Mouse (Mus musculus): ENCODE measurements around the gene Timp3. TPM values are rescaled to one million over a fixed set of nuclear protein-coding genes. Genes with fewer than 3 reads are reported as not detected.
A peak's percentile ranks its signal among the peaks of the same experiment; 100 is the strongest.

Timp3 gene
- polyA plus RNA-seq, 1 experiment from 2014 or later, result 21.2 TPM

- Histone ChIP-seq H3K27ac (replicated peaks) (no peak overlapping the region), H3K27me3 (ENCODE audit: low read depth, poor library complexity, severe bottlenecking) (no peaks in the 10 kb centered on the region), H3K4me3 (no peak overlapping the region), H3K9me3 (replicated peaks) (no peaks in the 10 kb centered on the region), H3K4me1 (no peaks in the 10 kb centered on the region), H3K36me3 (no peaks in the 10 kb centered on the region)
- WGBS, result 90% methylated on average over 7 of the region's 7 CpGs
- no peak for DNase-seq (ENCODE audit: low spot score)
These were observed 20.5 kb upstream of the Timp3 start for GRCm38 (mm10) chr10:86279579-86280168.

GRCm38 (mm10) chr10:86281238-86281637 is 18.9 kb upstream of the Timp3 start:
- WGBS, result 87% methylated on average over 8 of the region's 8 CpGs
- H3K36me3 ChIP-seq, result no peaks in the 10 kb centered on the region
- no peak overlapping the region for H3K27ac ChIP-seq (replicated peaks)
- no peak overlapping the region for H3K4me3 ChIP-seq
- no peak for DNase-seq (ENCODE audit: low spot score)
- no peaks in the 10 kb centered on the region for H3K9me3 ChIP-seq (replicated peaks)
- no peaks in the 10 kb centered on the region for H3K4me1 ChIP-seq
- no peaks in the 10 kb centered on the region for H3K27me3 ChIP-seq (ENCODE audit: low read depth, poor library complexity, severe bottlenecking)

- DNase-seq (ENCODE audit: low spot score), result no peak
- no peak overlapping the region for H3K4me3 ChIP-seq
- WGBS, result 90% methylated on average over 7 of the region's 7 CpGs
- no peaks in the 10 kb centered on the region for H3K27me3 ChIP-seq (ENCODE audit: low read depth, poor library complexity, severe bottlenecking)
- no peaks in the 10 kb centered on the region for H3K36me3 ChIP-seq
- H3K9me3 ChIP-seq (replicated peaks), result no peaks in the 10 kb centered on the region
- no peaks in the 10 kb centered on the region for H3K4me1 ChIP-seq
- H3K27ac ChIP-seq (replicated peaks), result no peak overlapping the region
These were observed 13.7 kb upstream of the Timp3 start for GRCm38 (mm10) chr10:86286508-86286907.

GRCm38 (mm10) chr10:86290109-86290771 is 9.9 kb upstream of the Timp3 start:
- H3K36me3 ChIP-seq, result no peaks in the 10 kb centered on the region
- WGBS, result 87% methylated on average over 8 of the region's 8 CpGs
- DNase-seq (ENCODE audit: low spot score), result no peak
- H3K9me3 ChIP-seq (replicated peaks), result no peaks in the 10 kb centered on the region
- H3K27ac ChIP-seq (replicated peaks), result no peak overlapping the region
- peaks cover 7% of the 10 kb centered on the region for H3K4me1 ChIP-seq
- no peak overlapping the region for H3K4me3 ChIP-seq
- peaks cover 10% of the 10 kb centered on the region for H3K27me3 ChIP-seq (ENCODE audit: low read depth, poor library complexity, severe bottlenecking)

- H3K27me3 ChIP-seq (ENCODE audit: low read depth, poor library complexity, severe bottlenecking), result peaks cover 42% of the 10 kb centered on the region
- H3K27ac ChIP-seq (replicated peaks), result no peak overlapping the region
- no peaks in the 10 kb centered on the region for H3K36me3 ChIP-seq
- DNase-seq (ENCODE audit: low spot score), result no peak
- H3K4me1 ChIP-seq, result peaks cover 24% of the 10 kb centered on the region
- 79% methylated on average over 1 of the region's 1 CpGs for WGBS
- no peaks in the 10 kb centered on the region for H3K9me3 ChIP-seq (replicated peaks)
- H3K4me3 ChIP-seq, result no peak overlapping the region
These were observed 6.3 kb upstream of the Timp3 start for GRCm38 (mm10) chr10:86293880-86294279.

- H3K36me3 ChIP-seq, result no peaks in the 10 kb centered on the region
- no peak for DNase-seq (ENCODE audit: low spot score)
- no peaks in the 10 kb centered on the region for H3K9me3 ChIP-seq (replicated peaks)
- H3K27ac ChIP-seq (replicated peaks), result no peak overlapping the region; the same call in 1 of the 2 replicates
- no peak overlapping the region for H3K4me3 ChIP-seq
- peaks cover 25% of the 10 kb centered on the region for H3K4me1 ChIP-seq
- WGBS, result 62% methylated on average over 10 of the region's 10 CpGs
- peaks cover 51% of the 10 kb centered on the region for H3K27me3 ChIP-seq (ENCODE audit: low read depth, poor library complexity, severe bottlenecking)
These were observed 5.4 kb upstream of the Timp3 start for GRCm38 (mm10) chr10:86294599-86295365.

GRCm38 (mm10) chr10:86295454-86296098 is 4.6 kb upstream of the Timp3 start:
- Histone ChIP-seq H3K36me3 (no peaks in the 10 kb centered on the region), H3K4me3 (peak overlapping the region; percentile 44), H3K9me3 (replicated peaks) (no peaks in the 10 kb centered on the region), H3K27ac (replicated peaks) (peak overlapping the region; percentile 63), H3K4me1 (peaks cover 33% of the 10 kb centered on the region), H3K27me3 (ENCODE audit: low read depth, poor library complexity, severe bottlenecking) (peaks cover 54% of the 10 kb centered on the region)
- 24% methylated on average over 13 of the region's 13 CpGs for WGBS
- DNase-seq (ENCODE audit: low spot score), result peak; percentile 30

- Histone ChIP-seq H3K27me3 (ENCODE audit: low read depth, poor library complexity, severe bottlenecking) (peaks cover 54% of the 10 kb centered on the region), H3K4me1 (peaks cover 38% of the 10 kb centered on the region), H3K4me3 (peak overlapping the region; percentile 44), H3K9me3 (replicated peaks) (no peaks in the 10 kb centered on the region), H3K27ac (replicated peaks) (peak overlapping the region; percentile 63), H3K36me3 (no peaks in the 10 kb centered on the region)
- 4% methylated on average over 14 of the region's 14 CpGs for WGBS
- DNase-seq (ENCODE audit: low spot score), result peak; percentile 78
These were observed 4.1 kb upstream of the Timp3 start for GRCm38 (mm10) chr10:86296111-86296510.

- DNase-seq (ENCODE audit: low spot score), result no peak
- Histone ChIP-seq H3K36me3 (no peaks in the 10 kb centered on the region), H3K4me1 (peaks cover 50% of the 10 kb centered on the region), H3K9me3 (replicated peaks) (no peaks in the 10 kb centered on the region), H3K27me3 (ENCODE audit: low read depth, poor library complexity, severe bottlenecking) (peaks cover 66% of the 10 kb centered on the region), H3K4me3 (no peak overlapping the region), H3K27ac (replicated peaks) (no peak overlapping the region)
- 91% methylated on average over 2 of the region's 2 CpGs for WGBS
These were observed 2.9 kb upstream of the Timp3 start for GRCm38 (mm10) chr10:86297307-86297706.

- Histone ChIP-seq H3K36me3 (no peaks in the 10 kb centered on the region), H3K27ac (replicated peaks) (no peak overlapping the region), H3K4me1 (peaks cover 60% of the 10 kb centered on the region), H3K9me3 (replicated peaks) (no peaks in the 10 kb centered on the region), H3K4me3 (no peak overlapping the region), H3K27me3 (ENCODE audit: low read depth, poor library complexity, severe bottlenecking) (peaks cover 72% of the 10 kb centered on the region)
- 52% methylated on average over 6 of the region's 6 CpGs for WGBS
- no peak for DNase-seq (ENCODE audit: low spot score)
These were observed 1.8 kb upstream of the Timp3 start for GRCm38 (mm10) chr10:86298326-86298725.

GRCm38 (mm10) chr10:86299795-86300194 is 377 bp upstream of the Timp3 start:
- WGBS, result 34% methylated on average over 6 of the region's 6 CpGs
- H3K27ac ChIP-seq (replicated peaks), result peak overlapping the region; percentile 84
- DNase-seq (ENCODE audit: low spot score), result no peak
- no peaks in the 10 kb centered on the region for H3K9me3 ChIP-seq (replicated peaks)
- peaks cover 65% of the 10 kb centered on the region for H3K27me3 ChIP-seq (ENCODE audit: low read depth, poor library complexity, severe bottlenecking)
- H3K4me3 ChIP-seq, result peak overlapping the region; percentile 67
- peaks cover 73% of the 10 kb centered on the region for H3K4me1 ChIP-seq
- H3K36me3 ChIP-seq, result no peaks in the 10 kb centered on the region

GRCm38 (mm10) chr10:86301117-86301490 is 932 bp downstream of the Timp3 start:
- no peak for DNase-seq (ENCODE audit: low spot score)
- under 1% methylated on average over 10 of the region's 10 CpGs for WGBS
- Histone ChIP-seq H3K36me3 (no peaks in the 10 kb centered on the region), H3K27me3 (ENCODE audit: low read depth, poor library complexity, severe bottlenecking) (peaks cover 57% of the 10 kb centered on the region), H3K4me3 (peak overlapping the region; percentile 67), H3K27ac (replicated peaks) (peak overlapping the region; percentile 84), H3K9me3 (replicated peaks) (no peaks in the 10 kb centered on the region), H3K4me1 (peaks cover 62% of the 10 kb centered on the region)

All from midbrain, embryonic 10.5 days (tissue).